Mouse (Mus musculus) E14TG2a.4 (cell line): ENCODE measurements around the gene Pls1.

Experiments used
- CTCF ChIP-seq: conservative IDR thresholded peaks from 2 replicates; pipeline ENCODE4 v1.5.1; 2014; ENCODE audit warnings: low read length
- NANOG ChIP-seq: IDR thresholded peaks from 2 replicates; pipeline ENCODE4 v1.6.1; 2014; ENCODE audit warnings: borderline replicate concordance, low read length, mixed read lengths

- peak; percentile 64 for TF ChIP-seq CTCF
- no peak for TF ChIP-seq NANOG
Measured at GRCm38 (mm10) chr9:95708943-95709342, 136.2 kb downstream of the Pls1 start.
